Mouse (Mus musculus): ENCODE data around the gene Gfod1. TPM values are rescaled to one million over a fixed set of nuclear protein-coding genes. Genes with fewer than 3 reads are reported as not detected.

Gfod1 gene
- polyA plus RNA-seq, 1 experiment from 2014 or later: 0.46 TPM

DNA sequence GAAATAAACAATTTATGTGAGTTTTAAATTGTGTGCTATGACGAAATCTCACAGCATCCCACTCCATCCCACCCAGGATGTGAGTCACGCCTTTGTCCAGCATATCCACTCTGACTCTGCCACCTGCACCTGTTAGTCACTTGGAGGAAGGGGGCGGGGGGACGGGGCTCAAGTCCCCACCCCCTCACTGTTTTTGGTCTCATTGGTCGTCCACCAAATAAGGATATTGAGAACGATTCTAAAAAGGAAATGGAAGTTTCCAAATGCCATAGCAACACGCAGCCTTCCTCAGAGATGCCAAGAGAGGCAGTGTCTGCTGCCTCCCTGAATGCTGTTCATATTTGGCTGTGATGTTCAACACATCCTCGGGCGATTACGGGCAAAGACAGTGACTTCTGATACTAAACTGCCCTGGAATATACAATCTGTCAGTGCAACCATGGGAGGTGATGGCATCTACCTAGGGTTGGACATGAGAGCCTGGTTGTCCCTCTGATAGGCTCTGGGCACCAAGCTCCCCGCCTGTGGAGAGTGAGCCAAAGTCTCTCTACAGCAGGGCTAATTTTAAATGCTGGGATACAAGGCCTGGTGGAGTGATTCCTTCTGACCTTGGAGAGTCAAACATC, 41.7 kb downstream of the Gfod1 start:
- Histone ChIP-seq H3K27ac (no peak overlapping the region), H3K36me3 (ENCODE audit: inconsistent target) (no peaks in the 10 kb centered on the region), H3K79me2 (ENCODE audit: inconsistent target) (no peaks in the 10 kb centered on the region), H3K4me3 (ENCODE audit: inconsistent target) (no peak overlapping the region)
- 56% methylated on average over 11 of the region's 11 CpGs for WGBS (ENCODE audit: missing documents)

- WGBS (ENCODE audit: missing documents): 26% methylated on average over 3 of the region's 3 CpGs
- Histone ChIP-seq H3K27ac (no peak overlapping the region), H3K4me3 (ENCODE audit: inconsistent target) (no peak overlapping the region), H3K79me2 (ENCODE audit: inconsistent target) (no peaks in the 10 kb centered on the region), H3K36me3 (ENCODE audit: inconsistent target) (no peaks in the 10 kb centered on the region)
These were observed 42.7 kb downstream of the Gfod1 start for GRCm38 (mm10) chr13:43261287-43261686.

GRCm38 (mm10) chr13:43260731-43261130, 43.2 kb downstream of the Gfod1 start:
- Histone ChIP-seq H3K79me2 (ENCODE audit: inconsistent target) (no peaks in the 10 kb centered on the region), H3K4me3 (ENCODE audit: inconsistent target) (no peak overlapping the region), H3K36me3 (ENCODE audit: inconsistent target) (no peaks in the 10 kb centered on the region), H3K27ac (no peak overlapping the region)
- 25% methylated on average over 6 of the region's 6 CpGs for WGBS (ENCODE audit: missing documents)

DNA sequence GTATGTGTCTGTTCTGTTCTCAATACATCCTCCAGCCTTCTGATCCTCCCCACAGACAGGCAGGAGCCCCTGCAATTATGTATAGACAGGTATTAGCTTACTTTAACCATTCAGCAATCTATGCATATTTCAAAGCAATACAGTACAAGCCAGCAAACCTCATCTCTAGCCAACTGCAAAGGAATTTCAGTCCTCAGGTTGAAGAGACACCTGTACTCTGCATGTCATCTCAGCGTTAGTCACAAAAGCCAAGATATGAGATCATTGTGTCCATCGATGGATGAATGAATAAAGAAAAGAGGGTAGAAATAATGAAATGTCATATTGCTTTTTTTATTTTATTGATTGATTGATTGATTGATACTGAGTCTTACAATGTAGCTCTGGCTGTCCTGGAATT, 47.5 kb downstream of the Gfod1 start:
- no peak overlapping the region for H3K4me3 ChIP-seq (ENCODE audit: inconsistent target)
- H3K79me2 ChIP-seq (ENCODE audit: inconsistent target): no peaks in the 10 kb centered on the region
- no peak overlapping the region for H3K27ac ChIP-seq
- H3K36me3 ChIP-seq (ENCODE audit: inconsistent target): no peaks in the 10 kb centered on the region
- WGBS (ENCODE audit: missing documents): 96% methylated on average over 2 of the region's 2 CpGs

DNA sequence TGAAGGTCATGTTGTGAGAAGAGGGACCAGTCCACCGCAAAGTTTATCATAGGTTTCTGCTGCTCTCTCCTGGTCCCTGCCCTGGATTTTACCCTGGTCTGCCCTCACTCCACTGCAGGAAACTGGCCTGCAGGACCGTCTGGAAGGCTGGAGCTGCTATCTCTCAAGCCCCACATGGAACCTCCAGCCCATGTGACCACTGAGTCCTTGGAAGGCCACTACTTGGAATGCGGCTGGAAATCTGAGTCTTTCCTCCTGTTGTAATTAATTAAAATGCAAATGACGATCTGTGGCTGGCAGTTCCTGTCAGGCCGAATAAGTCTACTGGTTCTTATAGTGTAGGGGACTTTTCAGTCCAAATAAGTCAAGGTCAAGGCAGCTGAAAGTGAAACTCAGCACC, 50.4 kb downstream of the Gfod1 start:
- Histone ChIP-seq H3K27ac (no peak overlapping the region), H3K36me3 (ENCODE audit: inconsistent target) (no peaks in the 10 kb centered on the region), H3K79me2 (ENCODE audit: inconsistent target) (no peaks in the 10 kb centered on the region), H3K4me3 (ENCODE audit: inconsistent target) (no peak overlapping the region)
- whole genome bisulfite sequencing (ENCODE audit: missing documents): 81% methylated on average over 5 of the region's 5 CpGs

DNA sequence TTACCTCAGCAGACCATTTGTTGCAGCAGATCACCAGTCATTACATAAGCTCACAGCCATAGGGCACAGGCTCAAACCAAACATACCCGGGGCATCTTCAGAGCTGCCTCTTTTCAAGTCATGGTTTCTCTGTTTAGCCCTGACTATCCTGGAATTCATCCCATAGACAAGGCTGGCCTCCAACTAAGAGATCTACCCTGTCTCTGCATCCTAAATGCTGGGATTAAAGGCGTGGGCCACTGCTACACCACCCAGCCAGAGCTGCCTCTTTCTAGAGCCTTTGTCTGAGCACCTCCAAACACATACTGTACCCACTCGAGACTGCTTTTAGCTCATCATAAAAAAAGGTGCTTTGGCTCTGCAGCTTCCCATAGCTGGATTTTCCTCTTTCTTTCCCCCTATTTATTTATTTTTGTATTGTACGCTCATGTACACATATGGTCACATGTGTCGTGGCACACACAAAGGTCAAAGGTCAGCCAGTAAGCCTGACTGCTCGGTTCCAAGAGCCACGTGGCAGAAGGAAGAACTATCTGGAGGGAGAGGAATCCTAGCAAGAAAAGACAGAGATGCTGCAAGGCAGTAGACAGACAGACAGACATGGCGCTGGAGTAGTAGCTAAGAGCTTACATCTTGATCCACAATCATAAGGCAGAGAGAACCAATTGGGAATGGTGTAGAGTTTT, 51.7 kb downstream of the Gfod1 start:
- 90% methylated on average over 8 of the region's 8 CpGs for WGBS (ENCODE audit: missing documents)
- Histone ChIP-seq H3K36me3 (ENCODE audit: inconsistent target) (no peaks in the 10 kb centered on the region), H3K4me3 (ENCODE audit: inconsistent target) (no peak overlapping the region), H3K27ac (no peak overlapping the region), H3K79me2 (ENCODE audit: inconsistent target) (no peaks in the 10 kb centered on the region)

GRCm38 (mm10) chr13:43251391-43251790, 52.6 kb downstream of the Gfod1 start:
- H3K4me3 ChIP-seq (ENCODE audit: inconsistent target): no peak overlapping the region
- WGBS (ENCODE audit: missing documents): 89% methylated on average over 12 of the region's 12 CpGs
- H3K27ac ChIP-seq: no peak overlapping the region
- H3K36me3 ChIP-seq (ENCODE audit: inconsistent target): no peaks in the 10 kb centered on the region
- no peaks in the 10 kb centered on the region for H3K79me2 ChIP-seq (ENCODE audit: inconsistent target)

DNA sequence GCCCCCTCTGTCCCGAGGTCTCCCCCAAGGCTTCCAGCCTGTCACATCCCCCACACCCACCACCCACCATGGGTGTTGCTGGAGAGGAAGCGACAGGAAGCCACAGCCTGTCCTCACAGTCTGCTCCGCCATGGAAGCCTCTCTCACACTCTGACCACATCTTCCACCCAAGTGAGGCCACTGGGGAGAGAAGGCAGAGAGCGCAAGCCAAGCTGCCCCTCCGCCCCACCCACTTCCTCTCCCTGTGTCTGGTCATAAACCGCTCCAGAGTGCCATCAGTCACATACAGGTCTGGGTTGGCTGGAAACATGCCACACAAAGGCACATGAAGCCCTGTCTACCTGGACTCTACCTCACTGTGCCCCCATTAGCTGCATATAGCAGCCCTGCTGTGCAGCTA, 53.3 kb downstream of the Gfod1 start:
- Histone ChIP-seq H3K36me3 (ENCODE audit: inconsistent target) (no peaks in the 10 kb centered on the region), H3K4me3 (ENCODE audit: inconsistent target) (no peak overlapping the region), H3K79me2 (ENCODE audit: inconsistent target) (no peaks in the 10 kb centered on the region), H3K27ac (no peak overlapping the region)
- WGBS (ENCODE audit: missing documents): 6% methylated on average over 6 of the region's 6 CpGs

DNA sequence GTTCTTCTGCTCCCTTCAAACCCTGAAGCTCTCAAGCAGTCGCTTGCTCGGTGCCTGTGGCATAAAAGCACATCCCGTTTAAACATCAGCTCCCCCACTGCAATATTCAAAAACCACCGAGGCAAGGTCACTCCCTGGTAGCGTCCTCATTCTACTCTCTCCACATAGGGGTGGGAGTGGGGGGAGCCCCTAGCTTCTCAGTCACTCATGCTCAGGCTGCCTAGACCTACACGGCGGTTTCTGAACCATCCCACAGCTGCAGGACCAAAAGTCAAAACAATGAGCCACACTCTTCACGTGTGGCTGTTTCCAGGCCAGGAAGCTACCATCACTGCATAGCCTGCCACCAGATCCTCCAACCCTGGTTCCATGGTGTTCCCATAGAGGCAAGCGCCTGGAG, 53.9 kb downstream of the Gfod1 start:
- WGBS (ENCODE audit: missing documents): 37% methylated on average over 9 of the region's 9 CpGs
- H3K79me2 ChIP-seq (ENCODE audit: inconsistent target): no peaks in the 10 kb centered on the region
- H3K27ac ChIP-seq: no peak overlapping the region
- H3K4me3 ChIP-seq (ENCODE audit: inconsistent target): no peak overlapping the region
- no peaks in the 10 kb centered on the region for H3K36me3 ChIP-seq (ENCODE audit: inconsistent target)

GRCm38 (mm10) chr13:43248381-43248780, 55.6 kb downstream of the Gfod1 start:
- H3K27ac ChIP-seq: no peak overlapping the region
- H3K4me3 ChIP-seq (ENCODE audit: inconsistent target): no peak overlapping the region
- no peaks in the 10 kb centered on the region for H3K36me3 ChIP-seq (ENCODE audit: inconsistent target)
- 92% methylated on average over 6 of the region's 6 CpGs for WGBS (ENCODE audit: missing documents)
- no peaks in the 10 kb centered on the region for H3K79me2 ChIP-seq (ENCODE audit: inconsistent target)

GRCm38 (mm10) chr13:43246876-43247275, 57.1 kb downstream of the Gfod1 start:
- Histone ChIP-seq H3K4me3 (ENCODE audit: inconsistent target) (no peak overlapping the region), H3K36me3 (ENCODE audit: inconsistent target) (no peaks in the 10 kb centered on the region)
- 98% methylated on average over 4 of the region's 4 CpGs for WGBS (ENCODE audit: missing documents)

DNA sequence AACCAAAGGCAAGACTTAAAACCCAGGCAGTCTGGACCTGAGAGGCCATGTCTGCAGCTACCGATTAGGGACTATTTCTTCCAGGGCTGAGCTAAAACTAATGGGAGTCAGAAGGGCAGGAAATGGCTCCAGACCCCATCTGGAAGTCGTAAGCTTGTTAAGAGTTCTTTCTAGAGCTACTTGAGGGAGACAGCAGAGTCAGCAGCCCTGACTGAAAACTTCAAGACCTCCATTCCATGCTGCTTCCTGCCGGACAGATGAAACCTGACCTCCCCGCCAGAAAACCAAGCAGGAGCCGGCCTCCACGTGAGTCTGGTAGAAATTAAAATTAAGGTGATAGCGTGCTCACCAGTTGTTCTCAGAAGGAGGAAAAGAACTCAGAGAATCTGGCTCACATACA, 60.2 kb downstream of the Gfod1 start:
- Histone ChIP-seq H3K36me3 (ENCODE audit: inconsistent target) (no peaks in the 10 kb centered on the region), H3K4me3 (ENCODE audit: inconsistent target) (no peak overlapping the region), H3K27ac (no peak overlapping the region), H3K79me2 (ENCODE audit: inconsistent target) (no peaks in the 10 kb centered on the region)
- 73% methylated on average over 7 of the region's 7 CpGs for WGBS (ENCODE audit: missing documents)

More at GRCm38 (mm10) chr13:43246876-43247275, 57.1 kb downstream of the Gfod1 start:
- no peaks in the 10 kb centered on the region for H3K79me2 ChIP-seq (ENCODE audit: inconsistent target)
- no peak overlapping the region for H3K27ac ChIP-seq

DNA sequence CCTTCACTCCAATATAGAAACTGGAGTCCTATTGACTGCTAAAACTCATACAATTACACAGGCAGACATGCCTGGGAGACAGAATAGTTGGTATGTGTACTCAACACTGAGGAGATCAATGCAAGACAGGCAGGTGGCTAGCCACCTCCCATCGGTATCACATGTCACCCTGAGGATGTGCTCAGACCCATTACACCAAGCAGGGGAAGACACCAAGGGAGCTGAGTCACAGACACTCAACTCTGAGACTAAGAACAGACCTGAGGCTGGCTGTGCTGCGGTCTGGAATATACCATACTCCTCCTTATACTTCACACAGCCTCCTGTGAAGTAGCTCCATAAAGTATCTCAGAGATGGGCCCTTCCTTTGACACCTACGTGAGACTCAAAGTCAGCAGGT, 60.7 kb downstream of the Gfod1 start:
- Histone ChIP-seq H3K79me2 (ENCODE audit: inconsistent target) (no peaks in the 10 kb centered on the region), H3K4me3 (ENCODE audit: inconsistent target) (no peak overlapping the region), H3K36me3 (ENCODE audit: inconsistent target) (no peaks in the 10 kb centered on the region), H3K27ac (no peak overlapping the region)
- WGBS (ENCODE audit: missing documents): 82% methylated on average over 3 of the region's 3 CpGs

- no peak overlapping the region for H3K27ac ChIP-seq
- H3K79me2 ChIP-seq (ENCODE audit: inconsistent target): no peaks in the 10 kb centered on the region
- no peak overlapping the region for H3K4me3 ChIP-seq (ENCODE audit: inconsistent target)
- 72% methylated on average over 2 of the region's 2 CpGs for WGBS (ENCODE audit: missing documents)
- no peaks in the 10 kb centered on the region for H3K36me3 ChIP-seq (ENCODE audit: inconsistent target)
These were observed 62.2 kb downstream of the Gfod1 start for GRCm38 (mm10) chr13:43241750-43242149.

DNA sequence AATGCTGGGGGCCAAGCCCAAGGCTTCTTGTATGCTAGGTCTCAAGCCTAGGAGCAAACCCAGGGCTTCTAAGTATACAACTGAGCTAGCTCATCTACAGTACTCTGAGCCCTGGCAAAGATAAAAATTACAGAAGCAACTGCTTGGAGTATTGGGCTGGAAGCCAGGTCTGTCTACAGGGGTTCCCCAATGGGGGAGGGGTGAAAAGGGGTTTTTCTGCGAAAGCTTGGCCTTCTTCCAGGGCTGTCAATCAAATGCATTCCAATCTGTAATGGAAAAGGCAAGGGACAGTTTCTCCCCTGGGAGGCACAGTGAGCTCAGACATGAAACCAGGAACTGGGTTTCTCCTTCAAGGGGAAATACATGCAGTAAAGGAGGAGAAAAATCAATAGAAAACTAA, 62.9 kb downstream of the Gfod1 start:
- Histone ChIP-seq H3K4me3 (ENCODE audit: inconsistent target) (no peak overlapping the region), H3K79me2 (ENCODE audit: inconsistent target) (no peaks in the 10 kb centered on the region), H3K27ac (no peak overlapping the region), H3K36me3 (ENCODE audit: inconsistent target) (no peaks in the 10 kb centered on the region)
- 17% methylated on average over 1 of the region's 1 CpGs for WGBS (ENCODE audit: missing documents)

All from macrophage (primary cell).